Mouse (Mus musculus): ENCODE data around the gene Cdh24. TPM values are rescaled to one million over a fixed set of nuclear protein-coding genes. Genes with fewer than 3 reads are reported as not detected.
A peak's percentile ranks its signal among the peaks of the same experiment; 100 is the strongest.
"Not testable (repeated sequence)": the region's sequence is repeated elsewhere in the genome, so short reads cannot be mapped to it uniquely, and the experiment has no call there.

Gene Cdh24
- polyA plus RNA-seq, 1 experiment: 4.3 TPM

GRCm38 (mm10) chr14:54621133-54621532 is 20.0 kb downstream of the Cdh24 start, which contains the start of gene Psmb11:
Psmb11 (plus strand) TSS chr14:54621433.
- no peak for TF ChIP-seq REST (IDR thresholded peaks at IDR 0.05; ENCODE audit: insufficient read depth, insufficient read length)
- no peak for TF ChIP-seq TCF12 (IDR thresholded peaks at IDR 0.05; ENCODE audit: insufficient read depth, poor library complexity, severe bottlenecking)
- TF ChIP-seq SRF (IDR thresholded peaks at IDR 0.05; ENCODE audit: control insufficient read depth, insufficient read length, low read depth): no peak
- no peak for TF ChIP-seq TCF3 (IDR thresholded peaks at IDR 0.05; ENCODE audit: insufficient read length, low read depth)
- TF ChIP-seq POLR2AphosphoS2 (IDR thresholded peaks at IDR 0.05; ENCODE audit: insufficient read length, low read depth): no peak
- TF ChIP-seq MAX (IDR thresholded peaks at IDR 0.05; ENCODE audit: low read depth): no peak
- no peak for TF ChIP-seq POLR2A (IDR thresholded peaks at IDR 0.05; ENCODE audit: insufficient read length, low read depth)
- no peak for TF ChIP-seq MYOD1 (IDR thresholded peaks at IDR 0.05; ENCODE audit: control insufficient read depth in 1 of 3, insufficient read length in 2 of 3, low read depth in 2 of 3)
- TF ChIP-seq USF1 (IDR thresholded peaks at IDR 0.05; ENCODE audit: low read depth): no peak
- no peak for TF ChIP-seq E2F4 (IDR thresholded peaks at IDR 0.05; ENCODE audit: insufficient read depth)
- no peak for TF ChIP-seq CEBPB (IDR thresholded peaks at IDR 0.05; ENCODE audit: insufficient read depth, poor library complexity, severe bottlenecking)
- Histone ChIP-seq H3K27me3 (ENCODE audit: control insufficient read depth, insufficient read depth, insufficient read length) (no peaks in the 10 kb centered on the region), H3K4me2 (ENCODE audit: low read depth) (no peak within 1 kb of the TSS), H3K79me2 (ENCODE audit: control insufficient read depth, insufficient read depth) (peaks cover 14% of the 10 kb centered on the region), H3K36me3 (ENCODE audit: control insufficient read depth, insufficient read depth) (no peaks in the 10 kb centered on the region), H3K4me3 (no peak within 1 kb of the TSS), H3ac (ENCODE audit: control insufficient read depth, insufficient read length) (no peak within 1 kb of the TSS)

GRCm38 (mm10) chr14:54617897-54618365 is 23.2 kb downstream of the Cdh24 start, which contains the start of gene Psmb5:
Psmb5 (minus strand) TSS chr14:54618022.
- Histone ChIP-seq H3K4me2 (ENCODE audit: low read depth) (peak within 1 kb of the TSS; percentile 68), H3K36me3 (ENCODE audit: control insufficient read depth, insufficient read depth) (peaks cover 5% of the 10 kb centered on the region), H3K27me3 (ENCODE audit: control insufficient read depth, insufficient read depth, insufficient read length) (no peaks in the 10 kb centered on the region), H3K4me3 (peak within 1 kb of the TSS; percentile 58), H3K79me2 (ENCODE audit: control insufficient read depth, insufficient read depth) (peaks cover 21% of the 10 kb centered on the region), H3ac (ENCODE audit: control insufficient read depth, insufficient read length) (no peak within 1 kb of the TSS)
- peak; percentile 77 for TF ChIP-seq POLR2A (IDR thresholded peaks at IDR 0.05; ENCODE audit: insufficient read length, low read depth)
- no peak for TF ChIP-seq MYOG (IDR thresholded peaks at IDR 0.05; ENCODE audit: control insufficient read depth in 1 of 3, insufficient read depth in 1 of 3, insufficient read length in 2 of 3, low read depth in 2 of 3)
- no peak for TF ChIP-seq E2F4 (IDR thresholded peaks at IDR 0.05; ENCODE audit: insufficient read depth)
- TF ChIP-seq TCF3 (IDR thresholded peaks at IDR 0.05; ENCODE audit: insufficient read length, low read depth): no peak
- TF ChIP-seq SRF (IDR thresholded peaks at IDR 0.05; ENCODE audit: control insufficient read depth, insufficient read length, low read depth): no peak
- peak; percentile 78 for TF ChIP-seq POLR2AphosphoS2 (IDR thresholded peaks at IDR 0.05; ENCODE audit: insufficient read length, low read depth)
- no peak for TF ChIP-seq USF1 (IDR thresholded peaks at IDR 0.05; ENCODE audit: low read depth)
- no peak for TF ChIP-seq TCF12 (IDR thresholded peaks at IDR 0.05; ENCODE audit: insufficient read depth, poor library complexity, severe bottlenecking)
- no peak for TF ChIP-seq MAX (IDR thresholded peaks at IDR 0.05; ENCODE audit: low read depth)
- TF ChIP-seq MYOD1 (IDR thresholded peaks at IDR 0.05; ENCODE audit: control insufficient read depth in 1 of 3, insufficient read length in 2 of 3, low read depth in 2 of 3): no peak
- no peak for TF ChIP-seq REST (IDR thresholded peaks at IDR 0.05; ENCODE audit: insufficient read depth, insufficient read length)
- no peak for TF ChIP-seq CEBPB (IDR thresholded peaks at IDR 0.05; ENCODE audit: insufficient read depth, poor library complexity, severe bottlenecking)

GRCm38 (mm10) chr14:54617152-54617896 is 23.8 kb downstream of the Cdh24 start:
- peaks cover 10% of the 10 kb centered on the region for H3K36me3 ChIP-seq (ENCODE audit: control insufficient read depth, insufficient read depth)
- H3K79me2 ChIP-seq (ENCODE audit: control insufficient read depth, insufficient read depth): peaks cover 21% of the 10 kb centered on the region
- TF ChIP-seq CEBPB (IDR thresholded peaks at IDR 0.05; ENCODE audit: insufficient read depth, poor library complexity, severe bottlenecking) (no peak), TCF12 (IDR thresholded peaks at IDR 0.05; ENCODE audit: insufficient read depth, poor library complexity, severe bottlenecking) (no peak)
- no peak overlapping the region for H3ac ChIP-seq (ENCODE audit: control insufficient read depth, insufficient read length)
- H3K27me3 ChIP-seq (ENCODE audit: control insufficient read depth, insufficient read depth, insufficient read length): no peaks in the 10 kb centered on the region
- H3K4me2 ChIP-seq (ENCODE audit: low read depth): peak overlapping the region; percentile 65
- H3K4me3 ChIP-seq: peak overlapping the region; percentile 58

- no peak for TF ChIP-seq E2F4 (IDR thresholded peaks at IDR 0.05; ENCODE audit: insufficient read depth)
- TF ChIP-seq MYOG (IDR thresholded peaks at IDR 0.05; ENCODE audit: control insufficient read depth in 1 of 3, insufficient read depth in 1 of 3, insufficient read length in 2 of 3, low read depth in 2 of 3): no peak
- H3K4me2 ChIP-seq (ENCODE audit: low read depth): peak overlapping the region; percentile 65
- H3K4me3 ChIP-seq: peak overlapping the region; percentile 58
- no peaks in the 10 kb centered on the region for H3K27me3 ChIP-seq (ENCODE audit: control insufficient read depth, insufficient read depth, insufficient read length)
- H3K36me3 ChIP-seq (ENCODE audit: control insufficient read depth, insufficient read depth): peaks cover 10% of the 10 kb centered on the region
- no peak overlapping the region for H3ac ChIP-seq (ENCODE audit: control insufficient read depth, insufficient read length)
- H3K79me2 ChIP-seq (ENCODE audit: control insufficient read depth, insufficient read depth): peaks cover 21% of the 10 kb centered on the region
Measured at GRCm38 (mm10) chr14:54616226-54616825, 24.8 kb downstream of the Cdh24 start.

- H3K36me3 ChIP-seq (ENCODE audit: control insufficient read depth, insufficient read depth): peaks cover 15% of the 10 kb centered on the region
- not testable (repeated sequence) for H3K4me3 ChIP-seq
Measured at GRCm38 (mm10) chr14:54614130-54614529, 27.0 kb downstream of the Cdh24 start.

More at GRCm38 (mm10) chr14:54614130-54614529, 27.0 kb downstream of the Cdh24 start:
- not testable (repeated sequence) for H3K27me3 ChIP-seq (ENCODE audit: control insufficient read depth, insufficient read depth, insufficient read length); H3K4me2 ChIP-seq (ENCODE audit: low read depth); H3ac ChIP-seq (ENCODE audit: control insufficient read depth, insufficient read length)
- H3K79me2 ChIP-seq (ENCODE audit: control insufficient read depth, insufficient read depth): peaks cover 21% of the 10 kb centered on the region
